Mouse (Mus musculus): ENCODE measurements at regions not wholly inside any gene's neighbourhood (a gene's known extent, or its start where the extent isn't known, plus 50 kb on each side); places are given as distances from the start of the nearest gene placed in this dataset.

DNA sequence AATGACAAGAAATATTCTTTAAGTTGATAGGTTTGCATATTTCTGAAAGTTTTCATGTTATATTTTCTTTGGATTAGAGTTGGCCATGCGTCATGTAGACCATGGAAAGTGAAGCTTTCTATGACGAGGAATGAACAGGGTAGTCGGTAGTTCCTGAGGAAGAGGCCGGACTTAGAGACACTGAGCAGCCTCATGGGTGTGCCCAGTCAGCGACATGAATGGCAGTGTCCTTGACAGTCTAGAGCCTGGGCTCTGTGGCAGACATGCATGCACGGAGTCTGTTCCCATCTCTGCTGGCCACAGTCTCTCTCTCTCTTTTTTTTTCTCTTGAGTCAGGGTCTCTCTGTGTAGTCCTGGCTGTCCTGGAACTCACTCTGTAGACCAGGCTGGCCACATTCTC lies 1176.9 kb upstream of the A1bg start:
- in situ Hi-C loops (cut with MboI), result no loop called here

DNA sequence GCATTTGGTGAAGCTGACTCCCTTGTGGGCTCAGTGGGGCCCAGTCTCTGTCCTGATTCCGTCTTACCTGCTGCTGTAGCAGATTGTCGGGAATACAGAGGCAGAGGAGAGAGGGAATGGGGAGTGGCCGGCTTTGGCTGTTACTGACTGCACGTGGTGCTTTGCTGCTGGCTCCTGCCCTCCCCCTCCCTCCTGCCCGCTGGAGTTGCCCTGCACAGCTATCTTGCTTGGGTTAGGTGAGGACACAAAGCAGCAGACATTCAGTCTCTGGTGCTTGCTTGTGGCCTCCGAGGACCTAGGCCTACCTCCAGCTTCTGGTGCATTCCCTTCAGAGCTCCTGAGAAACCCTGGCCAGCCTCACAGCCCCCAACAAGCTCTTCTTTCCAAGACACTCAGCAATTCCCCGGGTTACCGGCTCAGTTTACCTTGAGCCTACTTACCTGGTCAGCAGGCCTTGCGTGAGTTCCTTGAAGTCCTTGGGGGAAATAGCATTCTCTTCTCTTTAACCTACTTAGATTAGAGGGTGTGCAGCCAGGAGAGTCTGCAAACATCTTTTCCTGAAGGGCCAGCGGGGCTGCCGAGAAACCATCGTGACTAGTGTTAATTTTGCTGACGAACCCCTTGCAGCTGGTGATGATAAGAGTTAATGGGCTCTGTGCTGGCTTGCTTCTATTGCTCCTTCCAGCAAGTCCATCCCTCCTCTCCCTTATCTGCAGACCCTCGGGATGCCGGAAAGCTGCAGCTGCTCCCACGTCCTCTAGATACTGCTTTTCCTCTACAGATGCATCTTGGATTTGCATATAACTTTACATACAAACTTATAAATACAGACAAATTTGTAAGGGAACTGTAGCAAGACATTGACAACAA lies 1176.2 kb upstream of the A1bg start:
- in situ Hi-C loops (cut with MboI), result no loop called here

DNA sequence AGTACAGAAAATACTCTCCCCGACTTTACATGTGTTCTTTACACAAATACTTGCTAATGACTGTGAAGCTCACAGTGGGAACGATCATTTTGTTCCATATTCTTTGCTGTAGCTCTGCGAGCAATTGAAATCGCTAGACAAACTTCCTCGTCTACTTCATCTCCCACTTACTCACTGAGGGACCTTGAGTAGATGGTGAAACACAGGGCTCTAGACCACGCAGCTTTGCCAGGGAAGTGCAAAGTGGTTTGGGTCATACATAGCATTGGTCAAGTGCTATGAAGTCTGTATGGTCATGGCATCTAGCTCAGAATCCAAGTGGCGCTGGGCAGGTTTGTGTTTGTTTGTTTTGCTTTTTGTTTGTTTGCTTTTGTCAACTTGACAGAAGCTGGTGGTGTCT lies 1174.0 kb upstream of the A1bg start:
- in situ Hi-C loops (cut with MboI), result no loop called here

DNA sequence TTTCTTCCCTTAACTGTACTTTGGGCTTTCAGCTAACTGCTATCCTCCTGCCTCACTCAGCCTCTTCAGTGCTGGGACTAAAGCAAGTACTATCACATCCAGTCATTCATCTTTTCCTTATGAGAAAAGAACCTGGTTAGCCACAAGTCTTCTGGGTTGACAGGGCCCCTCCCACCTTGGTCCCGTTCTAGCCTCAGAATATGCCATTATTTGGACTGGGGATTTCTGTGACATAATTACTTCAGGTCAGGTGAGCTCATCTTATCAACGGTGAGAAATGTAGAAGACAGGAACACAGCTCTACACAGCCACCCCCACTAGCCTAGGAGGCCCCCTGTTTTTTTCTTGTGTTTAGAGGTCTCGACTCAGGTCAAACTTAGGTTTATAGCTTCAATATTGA lies 1172.4 kb upstream of the A1bg start:
- in situ Hi-C loops (cut with MboI), result no loop called here

DNA sequence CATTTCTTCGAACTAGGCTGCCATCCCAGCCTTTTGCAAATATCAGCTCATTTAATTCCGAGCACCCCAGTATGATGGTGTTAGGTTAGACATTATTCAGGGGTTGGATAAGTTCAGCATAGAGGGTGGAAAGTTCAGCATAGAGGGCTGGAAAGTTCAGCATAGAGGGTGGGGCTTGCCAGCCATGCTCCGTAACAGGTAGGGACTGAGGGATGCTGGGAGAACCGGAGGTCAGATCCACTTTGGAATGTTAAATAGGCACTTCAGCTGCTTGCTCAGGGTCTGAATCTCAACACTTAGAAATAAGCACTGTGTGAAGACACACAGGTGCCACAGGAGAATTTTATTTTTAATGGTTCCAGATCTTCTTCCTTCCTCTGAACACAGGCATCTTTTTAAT lies 1170.9 kb upstream of the A1bg start:
- in situ Hi-C loops (cut with MboI), result no loop called here

DNA sequence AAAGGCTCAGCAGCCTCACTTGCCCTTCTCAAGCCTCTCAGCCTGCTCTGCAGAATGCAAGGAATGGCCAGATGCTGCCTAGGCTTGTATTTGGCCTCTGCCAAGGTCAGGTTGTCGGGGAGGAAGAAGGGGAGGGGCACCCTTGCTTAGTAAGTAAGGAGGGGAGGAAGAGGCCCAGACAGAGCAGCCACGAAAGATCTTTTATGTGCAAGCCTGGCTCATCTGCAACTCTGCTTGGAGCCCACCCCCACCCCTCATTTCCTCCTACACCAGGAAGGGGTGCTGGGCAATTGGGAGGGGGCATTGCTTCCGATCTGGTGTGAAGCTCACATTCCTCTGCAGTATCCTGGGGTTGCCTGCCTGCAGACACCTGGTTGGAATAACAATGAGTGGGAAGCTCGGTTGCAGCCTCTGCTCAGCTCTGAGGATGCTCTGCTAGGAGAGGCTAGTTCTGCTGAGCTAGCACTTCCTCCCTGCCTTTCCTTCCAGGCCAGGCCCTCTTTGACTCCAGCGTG lies 1169.9 kb upstream of the A1bg start:
- in situ Hi-C loops (cut with MboI), result no loop called here

DNA sequence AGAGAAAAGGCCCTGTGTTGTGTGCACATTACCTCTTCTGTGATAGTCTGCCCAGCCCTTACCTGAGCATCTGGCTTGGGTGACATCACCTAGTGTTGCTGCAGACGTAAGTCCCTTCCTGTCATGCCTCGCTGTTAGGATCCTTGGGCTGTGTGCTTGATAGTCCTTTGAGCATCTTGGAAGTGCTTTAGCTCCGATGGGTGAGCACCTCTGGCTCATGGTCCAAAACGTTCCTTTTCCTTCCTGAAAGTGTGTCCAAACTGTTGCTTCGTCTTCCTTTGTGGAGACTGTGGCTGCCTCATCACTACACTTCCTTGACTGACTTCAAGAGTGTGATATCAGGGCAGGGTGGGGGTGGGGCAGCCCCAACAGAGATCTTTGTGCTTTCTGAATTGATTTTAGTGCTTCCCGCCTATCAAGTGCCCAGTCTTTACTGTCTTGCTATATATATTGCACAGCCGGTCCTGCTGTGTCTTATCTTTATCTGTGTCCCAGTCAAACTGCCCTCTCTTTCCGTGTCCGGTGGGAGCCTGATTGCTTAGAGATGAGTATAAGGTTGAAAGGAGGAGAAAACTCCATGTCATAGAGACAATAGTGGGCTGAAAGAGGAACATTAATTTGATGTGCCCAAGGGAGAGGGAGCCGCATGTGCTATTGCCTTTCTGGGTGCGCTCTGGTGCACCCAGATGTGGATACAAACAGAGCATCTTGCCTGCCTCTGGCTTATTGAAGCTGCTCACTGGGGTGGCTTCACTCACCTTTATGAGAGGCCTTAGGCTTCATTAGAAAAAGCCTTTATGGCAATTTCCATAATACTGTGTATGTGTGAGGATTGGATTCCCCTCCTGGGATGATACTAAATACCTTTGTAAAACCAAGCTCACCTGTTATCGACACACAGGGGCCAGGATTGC lies 1169.2 kb upstream of the A1bg start:
- in situ Hi-C loops (cut with MboI), result no loop called here

DNA sequence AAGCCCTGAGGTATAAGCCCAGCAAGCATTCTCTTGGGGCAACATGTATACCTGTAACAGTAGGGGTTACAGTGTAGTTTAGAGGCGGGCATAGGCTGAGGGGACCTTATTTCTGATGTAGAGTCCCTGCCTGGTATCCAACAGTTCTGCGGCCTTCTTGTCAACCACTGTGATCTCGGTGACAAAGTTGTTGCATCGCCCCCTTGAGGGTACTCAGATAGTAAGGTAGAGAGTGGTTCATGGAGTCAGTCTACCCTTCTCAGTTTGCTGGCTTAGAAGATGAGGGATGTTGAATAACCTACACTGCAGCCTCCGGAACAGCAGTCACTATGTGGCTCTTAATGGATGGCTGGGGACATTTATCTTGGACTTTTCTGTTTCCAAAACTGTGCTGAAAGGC lies 1168.3 kb upstream of the A1bg start:
- in situ Hi-C loops (cut with MboI), result no loop called here

DNA sequence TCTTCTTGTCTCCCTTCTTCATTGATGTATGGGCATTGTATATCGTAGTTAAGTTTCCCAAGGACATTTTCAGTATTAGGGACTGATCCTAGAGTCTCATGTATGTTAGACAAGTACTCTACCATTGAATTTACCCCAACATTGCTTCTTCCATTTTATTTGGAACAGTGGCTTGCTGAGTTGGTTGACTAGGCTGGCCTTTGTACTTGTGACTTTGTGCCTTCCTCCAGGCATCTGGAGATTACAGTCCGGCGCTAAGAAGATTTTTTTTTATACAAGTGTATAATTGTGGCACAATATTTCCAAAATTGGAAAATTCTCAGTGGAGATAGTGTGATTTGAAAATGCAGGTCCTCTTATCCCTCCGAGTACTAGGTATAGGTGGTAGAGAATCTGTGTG lies 1165.5 kb upstream of the A1bg start:
- in situ Hi-C loops (cut with MboI), result no loop called here

DNA sequence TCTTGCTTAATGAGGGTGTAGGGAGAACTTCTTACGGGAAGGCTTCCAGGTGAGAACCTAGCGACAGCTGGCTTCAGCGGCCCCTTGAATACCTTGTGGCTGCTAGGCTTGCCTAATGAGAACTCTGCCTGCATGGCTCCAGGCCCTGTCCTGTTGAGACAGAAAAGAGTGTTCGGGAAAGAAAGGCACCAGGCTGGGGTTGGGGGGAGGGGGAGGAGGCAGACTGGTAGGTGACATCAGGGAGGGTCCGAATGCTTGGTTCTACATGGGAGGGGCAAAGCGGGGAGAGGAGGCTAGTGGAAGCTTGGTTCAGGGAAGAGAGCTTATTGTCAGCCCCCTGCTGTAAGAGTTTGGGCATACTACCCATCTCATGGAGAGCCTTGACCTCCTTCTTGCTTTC lies 1164.9 kb upstream of the A1bg start:
- in situ Hi-C loops (cut with MboI), result no loop called here

DNA sequence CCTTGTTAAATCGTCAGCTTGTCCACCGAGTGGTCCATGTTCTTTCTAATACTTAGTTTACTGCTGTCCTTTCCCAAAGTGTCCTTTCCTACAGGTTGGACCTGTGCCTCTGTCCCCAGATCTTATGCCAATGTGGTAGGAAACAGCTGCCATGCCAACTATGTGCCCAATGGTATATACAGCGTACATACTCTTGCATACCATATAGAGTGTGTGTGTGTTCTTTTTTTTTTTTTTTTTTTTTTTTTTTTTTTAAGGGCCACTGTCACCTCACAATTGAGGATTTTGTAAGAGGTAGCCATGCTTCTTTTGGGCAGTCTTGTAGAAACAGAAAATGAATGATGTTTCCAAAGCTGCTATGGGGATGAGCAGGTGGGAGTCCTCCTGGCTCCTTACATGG lies 1163.2 kb upstream of the A1bg start:
- in situ Hi-C loops (cut with MboI), result no loop called here

DNA sequence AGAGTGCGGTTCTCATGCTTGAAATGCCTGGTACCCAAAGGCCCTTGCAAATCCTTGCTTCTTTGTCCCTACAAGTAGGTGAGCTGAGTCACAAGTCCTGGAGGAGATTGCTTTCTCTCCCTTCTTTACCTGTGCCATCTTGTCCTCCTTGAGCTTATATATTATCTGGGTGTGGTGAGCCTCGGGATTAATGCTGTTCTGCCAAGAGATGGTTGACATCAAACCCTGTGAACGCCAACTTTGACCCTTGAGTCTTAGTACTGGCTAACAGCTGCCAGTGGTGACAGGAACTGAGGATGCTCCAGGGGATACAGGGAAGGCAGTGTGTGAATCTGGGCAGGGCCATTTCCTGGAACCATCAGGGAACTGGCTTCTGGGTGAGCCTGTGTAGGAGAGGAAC lies 1160.5 kb upstream of the A1bg start:
- in situ Hi-C loops (cut with MboI), result no loop called here

DNA sequence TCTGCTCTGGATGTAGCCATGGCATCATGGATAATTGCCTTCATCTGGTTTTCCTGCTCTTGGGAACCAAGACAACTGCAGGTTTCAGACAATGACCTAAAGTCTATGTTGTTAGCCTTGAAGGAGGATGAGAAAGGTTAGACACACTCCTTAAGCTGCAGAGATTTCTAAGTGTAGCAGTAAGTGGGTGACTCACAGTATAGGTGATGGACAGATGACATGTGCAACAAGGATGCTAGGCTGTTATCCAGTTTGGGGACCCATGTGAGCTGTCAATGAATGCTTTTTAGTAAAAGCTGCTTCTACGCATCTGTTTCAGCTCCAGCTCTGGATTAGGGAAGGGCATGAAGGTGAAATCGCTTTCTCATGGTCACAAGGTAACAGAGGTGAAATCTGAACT lies 1159.7 kb upstream of the A1bg start:
- in situ Hi-C loops (cut with MboI), result no loop called here

DNA sequence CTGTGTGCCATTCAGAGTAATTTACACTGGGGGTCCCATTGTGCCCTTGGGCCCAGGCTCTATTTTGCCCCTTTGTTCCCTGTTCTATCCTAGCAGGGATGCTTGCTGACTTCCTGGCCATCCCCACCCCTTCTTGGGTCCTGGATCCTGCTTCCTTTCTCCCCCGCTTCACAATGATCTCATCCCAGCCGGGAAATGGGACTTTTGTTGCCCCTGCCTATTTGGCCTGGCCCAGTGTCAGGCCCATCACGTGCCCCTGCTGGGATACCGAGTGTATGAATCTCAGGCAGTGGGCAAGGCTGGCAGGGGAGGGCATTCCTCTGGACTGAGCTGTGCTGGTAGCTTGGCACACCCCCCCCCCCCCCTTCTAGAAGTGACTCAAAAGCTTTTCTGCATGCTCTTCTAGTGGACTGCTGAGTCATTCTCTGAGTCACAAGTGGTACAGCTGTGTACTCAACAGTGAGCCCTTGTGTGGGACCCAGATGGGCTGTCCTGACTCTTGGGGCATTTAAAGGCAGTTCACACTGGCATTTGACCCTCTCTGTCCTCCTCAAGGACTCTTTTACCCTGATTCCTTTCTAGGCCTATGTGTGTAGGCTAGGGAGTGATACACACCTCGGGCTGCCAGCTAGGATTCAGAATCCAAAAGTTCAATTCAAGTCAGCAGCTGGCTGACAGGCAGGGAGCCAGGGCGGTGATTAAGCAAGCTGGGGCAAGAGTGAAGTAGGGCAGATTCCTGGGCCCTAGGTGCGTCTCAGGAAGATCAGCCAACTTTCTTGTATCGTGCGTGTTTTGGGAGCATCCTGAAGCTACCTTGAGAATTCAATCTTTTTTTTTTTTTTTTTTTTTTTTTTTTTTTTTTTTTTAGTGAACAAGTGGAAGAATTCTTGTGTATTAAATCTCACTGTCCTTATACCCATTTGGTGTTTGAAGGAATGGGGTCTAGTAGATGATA lies 1156.6 kb upstream of the A1bg start:
- in situ Hi-C loops (cut with MboI), result no loop called here

DNA sequence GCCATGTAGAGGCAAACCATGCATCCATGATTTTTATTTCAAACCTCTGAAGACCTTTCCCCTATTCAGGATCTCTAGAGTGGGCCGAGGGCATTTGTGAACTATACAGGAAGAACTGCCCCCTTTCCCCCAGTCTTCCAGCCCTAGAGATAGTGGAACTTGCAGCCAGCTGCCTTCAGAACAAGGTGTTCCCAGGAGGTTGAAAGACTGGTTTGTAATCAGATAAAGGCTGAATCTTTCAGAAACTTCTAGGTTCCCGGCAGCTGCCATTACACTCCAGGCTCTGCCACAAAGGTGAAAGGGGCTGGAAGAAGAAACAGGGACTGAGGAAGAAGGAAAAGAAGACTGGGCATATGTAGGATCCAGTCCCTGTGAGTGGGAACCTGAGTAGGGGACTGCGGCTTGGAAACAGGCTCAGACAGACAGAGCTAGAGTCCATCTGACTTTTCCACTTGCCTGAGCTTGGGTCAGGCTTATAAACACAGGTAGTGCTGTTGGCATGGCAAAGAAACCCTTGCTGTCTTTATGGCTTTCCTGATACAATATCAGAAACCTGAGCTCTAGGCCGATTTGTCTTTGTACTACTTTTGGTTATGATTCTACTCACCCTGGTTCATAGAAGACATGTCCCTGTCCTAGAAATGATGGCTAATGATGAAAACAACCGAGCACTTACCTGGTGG lies 1153.9 kb upstream of the A1bg start:
- in situ Hi-C loops (cut with MboI), result no loop called here

DNA sequence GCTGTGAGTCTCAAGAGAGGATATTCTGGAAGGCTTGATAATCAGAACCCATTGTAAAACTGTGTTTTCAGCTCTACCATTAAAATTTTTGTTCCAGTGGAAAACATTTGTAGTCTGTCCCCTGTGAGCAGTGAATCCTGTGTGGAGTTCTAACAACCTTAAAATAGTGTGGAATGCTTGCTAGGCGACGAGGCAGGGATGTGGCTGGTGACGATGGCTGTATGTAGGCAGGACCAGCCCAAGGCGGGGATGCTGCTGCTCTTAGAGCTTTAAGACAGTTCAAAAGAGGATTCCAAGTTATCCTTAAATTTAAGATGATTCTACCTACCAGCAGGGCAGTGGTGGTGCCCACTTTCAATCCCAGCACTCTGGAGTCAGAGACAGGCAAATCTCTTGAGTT lies 1151.9 kb upstream of the A1bg start:
- in situ Hi-C loops (cut with MboI), result no loop called here

DNA sequence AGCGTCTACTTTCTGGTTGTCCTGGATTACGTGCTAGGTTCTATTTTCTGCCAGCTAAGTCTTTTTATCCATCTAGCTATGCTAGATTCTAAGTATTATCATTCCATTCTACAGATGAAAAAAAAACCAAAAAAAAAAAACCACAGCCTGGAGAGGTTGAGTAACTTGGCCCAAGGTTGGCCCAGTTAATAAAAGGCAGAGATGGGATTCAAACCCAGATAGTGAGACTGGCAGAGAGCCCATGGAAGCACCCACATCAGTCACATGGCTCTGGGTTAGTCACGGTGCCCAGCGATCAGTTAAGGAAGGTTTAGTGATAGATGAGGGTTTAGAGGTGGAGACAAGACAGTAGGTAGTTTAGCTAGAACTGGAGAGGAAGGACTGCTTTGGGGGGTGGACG lies 1150.8 kb upstream of the A1bg start:
- in situ Hi-C loops (cut with MboI), result no loop called here

DNA sequence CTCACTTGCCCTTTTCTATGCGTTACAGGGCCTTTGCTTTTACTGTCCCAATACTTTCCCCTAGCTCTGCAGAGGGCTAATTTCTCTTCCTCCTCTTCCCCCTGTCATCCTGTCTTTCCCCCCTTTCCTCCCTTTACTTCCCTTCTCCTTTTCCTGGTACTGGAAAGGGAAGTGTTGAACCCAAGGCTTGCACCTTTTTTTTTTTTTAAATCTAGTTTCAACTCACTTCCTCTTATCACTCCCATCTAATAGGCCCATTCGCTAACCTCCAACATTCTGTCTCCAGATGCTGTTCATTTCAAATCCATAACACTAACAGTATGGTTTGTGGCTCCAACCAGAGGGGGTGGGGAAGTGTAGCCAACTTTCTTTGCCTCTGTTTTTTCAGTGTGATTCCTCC lies 1148.5 kb upstream of the A1bg start:
- in situ Hi-C loops (cut with MboI), result no loop called here

DNA sequence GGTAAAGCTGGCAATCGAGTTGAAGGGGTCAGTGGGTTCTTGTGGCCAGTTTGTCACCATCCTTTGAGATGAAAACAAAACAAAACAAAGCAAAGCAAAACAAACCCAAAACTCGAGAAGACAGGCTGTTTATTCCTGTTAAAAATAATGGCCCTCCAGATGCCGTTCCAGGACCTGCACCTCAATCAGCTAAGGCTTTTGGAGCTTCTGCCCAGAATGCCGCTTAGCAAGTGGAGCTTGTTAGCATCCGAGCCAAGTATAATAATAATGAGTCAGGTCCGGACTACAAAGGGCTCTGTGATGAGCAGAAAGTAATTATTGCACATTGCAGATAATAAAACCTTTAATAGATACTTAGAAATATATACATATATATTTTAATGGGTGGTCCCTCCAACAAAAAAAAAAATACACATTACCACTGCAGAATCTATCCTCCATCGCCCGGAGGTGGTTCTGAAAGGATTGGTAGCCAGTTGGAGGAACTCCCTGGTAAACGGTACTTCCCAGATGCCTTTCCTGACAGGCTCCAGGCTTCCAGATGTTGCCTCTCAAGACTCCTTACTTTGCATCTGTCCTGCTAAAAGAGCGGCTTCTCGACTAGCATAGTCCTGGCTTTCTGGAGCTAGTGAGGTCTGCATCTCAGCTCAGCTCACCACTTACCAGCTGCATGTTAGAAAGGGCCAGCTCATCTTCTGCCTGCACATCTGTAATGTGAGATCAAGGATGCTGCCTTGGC lies 1145.8 kb upstream of the A1bg start:
- in situ Hi-C loops (cut with MboI), result no loop called here

DNA sequence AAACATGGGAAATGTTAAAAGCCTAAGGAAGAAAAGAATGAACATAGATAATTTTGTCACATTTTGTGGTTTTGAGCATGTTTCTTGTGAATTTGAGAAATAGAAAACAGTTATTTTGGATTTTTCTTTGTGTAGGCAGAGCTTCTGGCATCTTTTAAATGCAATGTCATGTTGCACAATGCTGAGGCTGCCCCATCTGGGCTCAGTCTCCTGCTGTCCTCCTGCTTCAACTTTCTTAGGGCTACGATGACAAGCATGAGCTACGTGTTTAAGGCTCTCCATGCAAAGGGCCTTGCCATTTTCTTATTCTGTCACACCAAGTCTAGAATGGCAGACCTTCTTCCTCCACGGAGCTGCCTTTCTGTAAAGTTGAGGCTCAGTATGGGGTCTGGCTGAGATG lies 1141.6 kb upstream of the A1bg start:
- in situ Hi-C loops (cut with MboI), result no loop called here

Measured in mature B cell (primary cell).